Mouse (Mus musculus) kidney, postnatal 0 days (tissue): ENCODE measurements at regions not wholly inside any gene's neighbourhood (a gene's known extent, or its start where the extent isn't known, plus 50 kb on each side); places are given as distances from the start of the nearest gene placed in this dataset.
A peak's percentile ranks its signal among the peaks of the same experiment; 100 is the strongest.
"Not testable (repeated sequence)": the region's sequence is repeated elsewhere in the genome, so short reads cannot be mapped to it uniquely, and the experiment has no call there.

Experiments used
- ATAC-seq: fragments of 200-750 bp; cut with Nextera tagmentation; replicated peaks from 2 replicates; pipeline ENCODE4 v1.8.0; 2017; ENCODE audit warnings: low read depth, moderate number of reproducible peaks, moderate TSS enrichment, moderate library complexity; ENCODE audit not compliant: low FRiP score
- DNase-seq: peaks from one replicate; pipeline ENCODE4 v3.0.0-alpha.2; 2016; ENCODE audit warnings: low spot score
- H3K27ac ChIP-seq: fragments of 300-500 bp; sonication (generic); 2 replicates; pipeline ENCODE4 v1.5.1; 2014; ENCODE audit warnings: mild to moderate bottlenecking
- H3K27me3 ChIP-seq: fragments of 300-500 bp; sonication (generic); 2 replicates; pipeline ENCODE4 v1.6.1; 2014; ENCODE audit warnings: low read length, mixed read lengths; ENCODE audit not compliant: insufficient read depth
- H3K36me3 ChIP-seq: fragments of 300-500 bp; sonication (generic); 2 replicates; pipeline ENCODE4 v1.6.1; 2014; ENCODE audit warnings: low read length, mixed read lengths; ENCODE audit not compliant: insufficient read depth
- H3K4me1 ChIP-seq: fragments of 300-500 bp; sonication (generic); replicated peaks from 2 replicates; pipeline ENCODE4 v1.6.1; 2014; ENCODE audit warnings: antibody characterized with exemption, low read length, mixed read lengths; ENCODE audit not compliant: insufficient read depth
- H3K4me2 ChIP-seq: fragments of 300-500 bp; sonication (generic); 2 replicates; pipeline ENCODE4 v1.6.1; 2014; ENCODE audit warnings: mild to moderate bottlenecking, low read length, moderate library complexity, mixed read lengths
- H3K4me3 ChIP-seq: fragments of 300-500 bp; sonication (generic); replicated peaks from 2 replicates; pipeline ENCODE4 v1.5.1; 2014; ENCODE audit warnings: low read depth, low read length
- H3K9ac ChIP-seq: fragments of 300-500 bp; sonication (generic); 2 replicates; pipeline ENCODE4 v1.6.1; 2014; ENCODE audit warnings: low read depth, low read length
- H3K9me3 ChIP-seq: fragments of 300-500 bp; sonication (generic); replicated peaks from 2 replicates; pipeline ENCODE4 v1.6.1; 2016; ENCODE audit warnings: low read length, inconsistent platforms, mixed read lengths
- CTCF ChIP-seq: IDR thresholded peaks from 2 replicates; pipeline ENCODE4 v1.5.1; 2016; ENCODE audit warnings: antibody characterized with exemption, low read depth, mild to moderate bottlenecking, moderate library complexity
- WGBS: fragments of 180-500 bp; shearing (Covaris S2); extraction: QIAGEN DNeasy Blood & Tissue Kit; methylation state at CpG from one replicate; pipeline ENCODE4 v1.1.7; 2014; 5-methylcytosine and 5-hydroxymethylcytosine counted together

GRCm38 (mm10) chr4:31335686-31336085 lies 628.2 kb upstream of the Map3k7 start:
- H3K4me2 ChIP-seq, result no peak overlapping the region
- DNase-seq, result no peak
- H3K4me1 ChIP-seq, result no peaks in the 10 kb centered on the region
- no peaks in the 10 kb centered on the region for H3K9me3 ChIP-seq
- no peaks in the 10 kb centered on the region for H3K36me3 ChIP-seq
- H3K27ac ChIP-seq, result no peak overlapping the region
- no peak for ATAC-seq
- H3K9ac ChIP-seq, result no peak overlapping the region
- H3K4me3 ChIP-seq, result no peak overlapping the region
- no peak for TF ChIP-seq CTCF
- H3K27me3 ChIP-seq, result no peaks in the 10 kb centered on the region
- 62% methylated on average over 3 of the region's 3 CpGs for WGBS

- DNase-seq (no peak), ATAC-seq (no peak)
- H3K4me1 ChIP-seq, result no peaks in the 10 kb centered on the region
- TF ChIP-seq CTCF, result no peak
- H3K27me3 ChIP-seq, result no peaks in the 10 kb centered on the region
- 52% methylated on average over 4 of the region's 4 CpGs for WGBS
- H3K9ac ChIP-seq, result no peak overlapping the region
- H3K9me3 ChIP-seq, result no peaks in the 10 kb centered on the region
- H3K27ac ChIP-seq, result no peak overlapping the region
- no peaks in the 10 kb centered on the region for H3K36me3 ChIP-seq
- H3K4me3 ChIP-seq, result no peak overlapping the region
- no peak overlapping the region for H3K4me2 ChIP-seq
Measured at GRCm38 (mm10) chr4:31337980-31338379, 625.9 kb upstream of the Map3k7 start.

- no peak overlapping the region for H3K9ac ChIP-seq
- no peak for ATAC-seq
- 44% methylated on average over 5 of the region's 5 CpGs for WGBS
- H3K27ac ChIP-seq, result no peak overlapping the region
- no peak overlapping the region for H3K4me2 ChIP-seq
- no peak for TF ChIP-seq CTCF
- no peaks in the 10 kb centered on the region for H3K36me3 ChIP-seq
- no peak overlapping the region for H3K4me3 ChIP-seq
- peak; percentile 65 for DNase-seq
- H3K9me3 ChIP-seq, result no peaks in the 10 kb centered on the region
- H3K27me3 ChIP-seq, result no peaks in the 10 kb centered on the region
- no peaks in the 10 kb centered on the region for H3K4me1 ChIP-seq
Measured at GRCm38 (mm10) chr4:31343312-31344248, 620.3 kb upstream of the Map3k7 start.

- H3K4me2 ChIP-seq, DNase-seq, H3K9ac ChIP-seq, H3K27ac ChIP-seq, H3K9me3 ChIP-seq, ATAC-seq, H3K27me3 ChIP-seq, H3K4me1 ChIP-seq, H3K36me3 ChIP-seq, H3K4me3 ChIP-seq: not testable (repeated sequence)
- 100% methylated on average over 2 of the region's 3 CpGs for WGBS
Measured at GRCm38 (mm10) chr4:31354046-31354445, 609.9 kb upstream of the Map3k7 start.

- Histone ChIP-seq H3K4me1 (no peaks in the 10 kb centered on the region), H3K9me3 (no peaks in the 10 kb centered on the region), H3K27me3 (no peaks in the 10 kb centered on the region), H3K4me3 (no peak overlapping the region), H3K4me2 (no peak overlapping the region), H3K9ac (no peak overlapping the region), H3K36me3 (no peaks in the 10 kb centered on the region), H3K27ac (no peak overlapping the region)
- 65% methylated on average over 2 of the region's 2 CpGs for WGBS
- ATAC-seq (no peak), DNase-seq (no peak)
- TF ChIP-seq CTCF, result no peak
Measured at GRCm38 (mm10) chr4:31354953-31355352, 608.9 kb upstream of the Map3k7 start.

GRCm38 (mm10) chr4:31366172-31366571 lies 597.7 kb upstream of the Map3k7 start:
- Histone ChIP-seq H3K4me1 (no peaks in the 10 kb centered on the region), H3K27me3 (no peaks in the 10 kb centered on the region), H3K9ac (no peak overlapping the region), H3K27ac (no peak overlapping the region), H3K36me3 (no peaks in the 10 kb centered on the region), H3K4me2 (no peak overlapping the region), H3K4me3 (no peak overlapping the region), H3K9me3 (no peaks in the 10 kb centered on the region)
- WGBS, result 50% methylated on average over 1 of the region's 1 CpGs
- no peak for TF ChIP-seq CTCF
- ATAC-seq, result no peak
- DNase-seq, result no peak

GRCm38 (mm10) chr4:31367031-31367430 lies 596.9 kb upstream of the Map3k7 start:
- Histone ChIP-seq H3K9ac (no peak overlapping the region), H3K36me3 (no peaks in the 10 kb centered on the region), H3K27me3 (no peaks in the 10 kb centered on the region), H3K4me2 (no peak overlapping the region), H3K4me1 (no peaks in the 10 kb centered on the region), H3K9me3 (no peaks in the 10 kb centered on the region), H3K27ac (no peak overlapping the region), H3K4me3 (no peak overlapping the region)
- no peak for TF ChIP-seq CTCF
- ATAC-seq (no peak), DNase-seq (no peak)
- 82% methylated on average over 5 of the region's 5 CpGs for WGBS
